8 mouse cellular contexts compared by ENCODE assay signal in the genomic region with DNA sequence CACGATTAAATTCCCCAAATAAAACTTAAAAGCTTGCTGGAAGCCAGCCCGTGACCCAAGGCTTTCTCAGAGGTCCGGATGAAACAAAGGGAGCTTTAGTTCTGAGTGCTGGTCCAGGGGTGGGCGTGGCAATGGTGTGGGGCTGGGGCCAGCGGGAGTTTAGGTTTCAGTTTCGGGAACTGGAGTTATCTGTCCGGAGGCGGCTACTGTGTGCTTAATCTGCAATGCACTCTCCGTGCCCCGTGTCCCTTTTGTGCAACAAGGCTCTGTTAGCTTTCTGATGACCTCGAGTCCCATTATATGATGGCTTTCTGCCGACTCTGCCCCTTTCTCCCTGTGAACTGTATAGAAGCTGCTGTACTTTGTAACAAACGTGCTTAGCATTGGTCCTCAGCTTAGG. TPM values are rescaled to one million over a fixed set of nuclear protein-coding genes. Genes with fewer than 3 reads are reported as not detected.
DNase-seq lines count a peak whose midpoint lies in the region; ATAC-seq and TF ChIP-seq lines count a peak whose summit lies in the region.

No protein-coding gene starts in this region.

- no peaks in the 10 kb centered on the region for H3K36me3 ChIP-seq in forebrain, embryonic 13.5 days (ENCODE audit: poor library complexity, severe bottlenecking)
- H3K36me3 ChIP-seq in limb, embryonic 14.5 days (ENCODE audit: control insufficient read depth, insufficient read depth, low read length), result no peaks in the 10 kb centered on the region
- H3K36me3 ChIP-seq in midbrain, embryonic 14.5 days (ENCODE audit: control insufficient read depth, insufficient read depth, low read length), result no peaks in the 10 kb centered on the region

- no peaks in the 10 kb centered on the region for H3K27me3 ChIP-seq in forebrain, embryonic 13.5 days
- no peaks in the 10 kb centered on the region for H3K27me3 ChIP-seq in limb, embryonic 14.5 days (ENCODE audit: control insufficient read depth, insufficient read depth, low read length)
- no peaks in the 10 kb centered on the region for H3K27me3 ChIP-seq in midbrain, embryonic 14.5 days (ENCODE audit: control insufficient read depth, insufficient read depth, low read length)

- H3K4me2 ChIP-seq in forebrain, embryonic 13.5 days, result peak overlapping the region; percentile 42
- H3K4me2 ChIP-seq in limb, embryonic 14.5 days (replicated peaks; ENCODE audit: low read depth, low read length, severe bottlenecking), result peak overlapping the region; percentile 30
- peak overlapping the region; percentile 28; the same call in 1 of the 2 replicates for H3K4me2 ChIP-seq in midbrain, embryonic 14.5 days (ENCODE audit: low read length)

- H3K27ac ChIP-seq in forebrain, embryonic 13.5 days, result no peak overlapping the region
- no peak overlapping the region for H3K27ac ChIP-seq in limb, embryonic 14.5 days (replicated peaks; ENCODE audit: low read depth, low read length)
- H3K27ac ChIP-seq in midbrain, embryonic 14.5 days (replicated peaks; ENCODE audit: low read depth, low read length), result no peak overlapping the region

- 6% methylated on average over 13 of the region's 13 CpGs for WGBS in forebrain, embryonic 13.5 days
- WGBS in limb, embryonic 14.5 days, result 14% methylated on average over 13 of the region's 13 CpGs
- WGBS in midbrain, embryonic 14.5 days, result 10% methylated on average over 13 of the region's 13 CpGs

- DNase-seq in spleen, postnatal 36 days (ENCODE audit: low spot score in 2 of 2), result peak; percentile 13 to 40
- no peak for DNase-seq in spleen, postnatal 14 days (ENCODE audit: low spot score in 2 of 2)
- DNase-seq in heart, postnatal 4 days, result peak; percentile 74
- no peak for DNase-seq in limb, embryonic 14.5 days (ENCODE audit: low spot score)
- DNase-seq in midbrain, embryonic 14.5 days, result no peak
- DNase-seq in cerebellum, postnatal 4 days (ENCODE audit: low spot score in 2 of 2), result no peak
- DNase-seq in cerebellum, adult 11-12 months, result no peak

- peak overlapping the region; percentile 18; the same call in 1 of the 2 replicates for H3K4me3 ChIP-seq in forebrain, embryonic 13.5 days
- peak overlapping the region; percentile 21 for H3K4me3 ChIP-seq in limb, embryonic 14.5 days (replicated peaks; ENCODE audit: low read length)
- no peak overlapping the region for H3K4me3 ChIP-seq in midbrain, embryonic 14.5 days (replicated peaks; ENCODE audit: low read depth, low read length)

- H3K9me3 ChIP-seq in forebrain, embryonic 13.5 days (replicated peaks), result no peaks in the 10 kb centered on the region
- H3K9me3 ChIP-seq in limb, embryonic 14.5 days (ENCODE audit: control insufficient read depth, low read length), result no peaks in the 10 kb centered on the region
- no peaks in the 10 kb centered on the region for H3K9me3 ChIP-seq in midbrain, embryonic 14.5 days (ENCODE audit: control insufficient read depth, low read length)

- H3K4me1 ChIP-seq in forebrain, embryonic 13.5 days, result peaks cover 6% of the 10 kb centered on the region; the same call in 1 of the 2 replicates
- H3K4me1 ChIP-seq in limb, embryonic 14.5 days (ENCODE audit: control insufficient read depth, insufficient read depth, low read length), result no peaks in the 10 kb centered on the region
- H3K4me1 ChIP-seq in midbrain, embryonic 14.5 days (ENCODE audit: control insufficient read depth, insufficient read depth, low read length), result no peaks in the 10 kb centered on the region

- no peak overlapping the region; the same call in 1 of the 2 replicates for H3K9ac ChIP-seq in forebrain, embryonic 13.5 days
- H3K9ac ChIP-seq in limb, embryonic 14.5 days (ENCODE audit: low read depth, low read length, severe bottlenecking), result no peak overlapping the region
- H3K9ac ChIP-seq in midbrain, embryonic 14.5 days (replicated peaks; ENCODE audit: low read length), result no peak overlapping the region

- no peak for TF ChIP-seq POLR2A in limb, embryonic 14.5 days (IDR thresholded peaks at IDR 0.05; ENCODE audit: borderline replicate concordance, extremely low read depth, insufficient read depth, insufficient read length)

- ATAC-seq in forebrain, embryonic 13.5 days, result no peak
- no peak for ATAC-seq in limb, embryonic 14.5 days (ENCODE audit: low FRiP score, low read depth)
- ATAC-seq in midbrain, embryonic 14.5 days (ENCODE audit: low FRiP score, low TSS enrichment), result no peak

RNA-seq across cellular contexts. Expression of a gene that starts 3.6 kb away (rescaled TPM):
- 0.26 and 0.30 TPM in 2 replicates for polyA plus RNA-seq in forebrain, embryonic 13.5 days (2015; fragmentation: Nextera tagmentation; extraction: Ambion mirVana)
- under 1 TPM; 0.63 to 0.74 TPM for total RNA-seq in heart, postnatal 4 days (2021)
- 0.10 and 0.11 TPM in 2 replicates for polyA plus RNA-seq in limb, embryonic 14.5 days (2012; rRNA removed)
- not detected in 2 replicates for polyA plus RNA-seq in limb, embryonic 14.5 days (2014; fragmentation: Nextera tagmentation; extraction: Ambion mirVana)
- polyA plus RNA-seq in midbrain, embryonic 14.5 days (2014; fragmentation: Nextera tagmentation; extraction: Ambion mirVana), result 0.12 and 0.18 TPM in 2 replicates

RNA-seq across cellular contexts. Expression of a gene that starts 28.0 kb away (rescaled TPM):
- not detected in 2 replicates for polyA plus RNA-seq in forebrain, embryonic 13.5 days (2015; fragmentation: Nextera tagmentation; extraction: Ambion mirVana)
- total RNA-seq in heart, postnatal 4 days (2021), result not detected
- polyA plus RNA-seq in limb, embryonic 14.5 days (2012; rRNA removed), result not detected in 2 replicates
- polyA plus RNA-seq in limb, embryonic 14.5 days (2014; fragmentation: Nextera tagmentation; extraction: Ambion mirVana), result not detected in 2 replicates
- not detected in 2 replicates for polyA plus RNA-seq in midbrain, embryonic 14.5 days (2014; fragmentation: Nextera tagmentation; extraction: Ambion mirVana)

RNA-seq across cellular contexts. Expression of a gene that starts 40.0 kb away (rescaled TPM):
- 0.05 TPM in 1 of 2 replicates, not detected in the other for polyA plus RNA-seq in forebrain, embryonic 13.5 days (2015; fragmentation: Nextera tagmentation; extraction: Ambion mirVana)
- total RNA-seq in heart, postnatal 4 days (2021), result under 1 TPM; 0.19 to 0.38 TPM
- 0.28 and 0.30 TPM in 2 replicates for polyA plus RNA-seq in limb, embryonic 14.5 days (2012; rRNA removed)
- 0.08 and 0.21 TPM in 2 replicates for polyA plus RNA-seq in limb, embryonic 14.5 days (2014; fragmentation: Nextera tagmentation; extraction: Ambion mirVana)
- not detected in 2 replicates for polyA plus RNA-seq in midbrain, embryonic 14.5 days (2014; fragmentation: Nextera tagmentation; extraction: Ambion mirVana)

Comparison
In these comparisons a context has a peak if more than half of its experiments do, and no peak if none do; other contexts are left out.
1. DNase-seq: peak in spleen, postnatal 36 days (2 of 2) and heart, postnatal 4 days (single experiment); none in spleen, postnatal 14 days (0 of 2), limb, embryonic 14.5 days (single experiment), midbrain, embryonic 14.5 days (single experiment), cerebellum, postnatal 4 days (0 of 2) and cerebellum, adult 11-12 months (single experiment).
2. Peak in every context shown above with its lines, with median percentiles within 50 percentile points of each other: H3K4me2 ChIP-seq.